Mouse (Mus musculus) liver, embryonic 12.5 days (tissue): ENCODE results near the gene Cul1. TPM values are rescaled to one million over a fixed set of nuclear protein-coding genes. Genes with fewer than 3 reads are reported as not detected.

Source experiments
- ATAC-seq: fragments of 200-750 bp; cut with Nextera tagmentation; 2 replicates; pipeline ENCODE4 v1.8.0; 2017; ENCODE audit warnings: moderate number of reproducible peaks, mild to moderate bottlenecking, moderate library complexity
- H3K27ac ChIP-seq: fragments of 300-500 bp; sonication (generic); 2 replicates; pipeline ENCODE4 v1.5.1; 2016; ENCODE audit warnings: mild to moderate bottlenecking
- H3K27me3 ChIP-seq: fragments of 300-500 bp; sonication (generic); replicated peaks from 2 replicates; pipeline ENCODE4 v1.6.1; 2016; ENCODE audit warnings: mild to moderate bottlenecking, moderate library complexity
- H3K36me3 ChIP-seq: fragments of 300-500 bp; sonication (generic); 2 replicates; pipeline ENCODE4 v1.6.1; 2016; ENCODE audit warnings: mild to moderate bottlenecking, moderate library complexity
- H3K4me1 ChIP-seq: fragments of 300-500 bp; sonication (generic); 2 replicates; pipeline ENCODE4 v1.6.1; 2016
- H3K4me2 ChIP-seq: fragments of 300-500 bp; sonication (generic); 2 replicates; pipeline ENCODE4 v1.6.1; 2016; ENCODE audit warnings: mild to moderate bottlenecking, moderate library complexity
- H3K4me3 ChIP-seq: fragments of 300-500 bp; sonication (generic); 2 replicates; pipeline ENCODE4 v1.5.1; 2016; ENCODE audit warnings: mild to moderate bottlenecking, moderate library complexity
- H3K9ac ChIP-seq: fragments of 300-500 bp; sonication (generic); 2 replicates; pipeline ENCODE4 v1.6.1; 2016; ENCODE audit warnings: mild to moderate bottlenecking, moderate library complexity
- H3K9me3 ChIP-seq: fragments of 300-500 bp; sonication (generic); replicated peaks from 2 replicates; pipeline ENCODE4 v1.6.1; 2016; ENCODE audit warnings: mild to moderate bottlenecking, moderate library complexity
- WGBS: fragments of 180-500 bp; shearing (Covaris S2); methylation state at CpG from one replicate; pipeline ENCODE4 v1.1.7; 2016; ENCODE audit not compliant: insufficient replicate concordance; 5-methylcytosine and 5-hydroxymethylcytosine counted together
- polyA plus RNA-seq: library from polyadenylated mRNA; unstranded; fragments of >200 nt; fragmentation: Nextera tagmentation; extraction: Ambion mirVana; gene quantifications from 2 replicates; pipeline ENCODE4 v1.2.1, GENCODE M21; 2016

Cul1 gene
- polyA plus RNA-seq, 1 experiment from 2014 or later: 95.5 TPM

DNA sequence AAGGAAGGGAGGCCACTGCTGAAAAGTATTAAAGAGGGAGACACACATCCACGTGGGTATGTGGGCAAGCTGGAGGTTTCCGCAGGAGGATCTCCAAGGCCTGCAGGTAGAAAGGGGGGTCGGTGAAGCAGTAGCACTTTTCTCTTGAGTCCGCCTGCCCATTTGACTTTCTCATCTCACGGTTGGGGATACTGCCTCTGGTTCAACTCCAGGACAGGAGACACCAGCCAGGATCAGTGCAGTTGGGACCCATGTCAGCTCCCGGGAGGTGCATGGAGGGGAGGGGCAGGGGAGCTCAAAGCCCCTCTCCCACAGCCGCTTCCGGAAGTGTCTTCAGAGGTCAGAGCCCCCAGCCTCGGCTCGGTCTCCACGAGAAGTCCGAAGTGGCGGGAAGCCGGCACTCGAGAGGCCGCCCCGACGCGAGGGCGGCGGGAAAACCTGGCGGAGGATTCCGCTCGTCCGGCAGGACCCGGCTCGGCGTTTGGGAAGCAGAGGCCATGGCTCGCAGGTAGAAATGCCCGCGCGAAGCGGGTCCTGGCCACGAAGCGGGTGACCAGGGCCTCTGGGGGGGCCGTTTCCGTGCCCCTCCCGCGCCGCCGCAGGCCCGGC lies 428 bp downstream of the Cul1 start:
- peak overlapping the region; percentile 100 for H3K9ac ChIP-seq
- H3K4me1 ChIP-seq: peaks cover 38% of the 10 kb centered on the region
- H3K9me3 ChIP-seq: no peaks in the 10 kb centered on the region
- H3K27me3 ChIP-seq: no peaks in the 10 kb centered on the region
- ATAC-seq: peak; percentile 56
- WGBS: under 1% methylated on average over 39 of the region's 42 CpGs
- H3K36me3 ChIP-seq: no peaks in the 10 kb centered on the region
- peak overlapping the region; percentile 78 for H3K4me2 ChIP-seq
- H3K27ac ChIP-seq: peak overlapping the region; percentile 95
- peak overlapping the region; percentile 96 for H3K4me3 ChIP-seq

DNA sequence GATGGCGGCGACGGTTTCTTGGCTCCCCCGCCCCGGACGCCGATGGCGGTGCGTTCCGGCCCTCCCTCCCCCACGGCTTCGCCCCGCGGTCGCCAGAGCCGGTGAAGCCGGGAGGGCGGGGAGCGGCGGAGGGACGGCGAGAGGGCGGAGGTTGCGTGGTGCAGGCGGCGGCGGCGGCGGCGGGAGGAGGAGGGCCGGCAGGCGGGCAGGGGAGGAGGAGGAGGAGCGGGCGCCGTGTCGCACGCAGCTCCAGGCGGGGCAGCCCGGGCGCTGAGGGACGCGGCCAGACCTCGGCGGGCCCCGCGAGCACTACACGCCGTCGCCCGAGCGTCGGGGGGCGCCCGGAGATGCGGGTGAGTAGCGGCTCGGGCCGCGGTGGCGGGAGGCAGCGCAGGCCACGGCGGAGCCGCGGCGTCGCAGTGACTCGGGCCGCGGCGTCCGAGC lies 955 bp downstream of the Cul1 start:
- H3K9ac ChIP-seq: peak overlapping the region; percentile 100
- H3K9me3 ChIP-seq: no peaks in the 10 kb centered on the region
- WGBS: under 1% methylated on average over 50 of the region's 72 CpGs
- peak overlapping the region; percentile 78 for H3K4me2 ChIP-seq
- peak overlapping the region; percentile 95 for H3K27ac ChIP-seq
- peaks cover 40% of the 10 kb centered on the region for H3K4me1 ChIP-seq
- no peaks in the 10 kb centered on the region for H3K27me3 ChIP-seq
- ATAC-seq: peak; percentile 90
- no peaks in the 10 kb centered on the region for H3K36me3 ChIP-seq
- peak overlapping the region; percentile 96 for H3K4me3 ChIP-seq

DNA sequence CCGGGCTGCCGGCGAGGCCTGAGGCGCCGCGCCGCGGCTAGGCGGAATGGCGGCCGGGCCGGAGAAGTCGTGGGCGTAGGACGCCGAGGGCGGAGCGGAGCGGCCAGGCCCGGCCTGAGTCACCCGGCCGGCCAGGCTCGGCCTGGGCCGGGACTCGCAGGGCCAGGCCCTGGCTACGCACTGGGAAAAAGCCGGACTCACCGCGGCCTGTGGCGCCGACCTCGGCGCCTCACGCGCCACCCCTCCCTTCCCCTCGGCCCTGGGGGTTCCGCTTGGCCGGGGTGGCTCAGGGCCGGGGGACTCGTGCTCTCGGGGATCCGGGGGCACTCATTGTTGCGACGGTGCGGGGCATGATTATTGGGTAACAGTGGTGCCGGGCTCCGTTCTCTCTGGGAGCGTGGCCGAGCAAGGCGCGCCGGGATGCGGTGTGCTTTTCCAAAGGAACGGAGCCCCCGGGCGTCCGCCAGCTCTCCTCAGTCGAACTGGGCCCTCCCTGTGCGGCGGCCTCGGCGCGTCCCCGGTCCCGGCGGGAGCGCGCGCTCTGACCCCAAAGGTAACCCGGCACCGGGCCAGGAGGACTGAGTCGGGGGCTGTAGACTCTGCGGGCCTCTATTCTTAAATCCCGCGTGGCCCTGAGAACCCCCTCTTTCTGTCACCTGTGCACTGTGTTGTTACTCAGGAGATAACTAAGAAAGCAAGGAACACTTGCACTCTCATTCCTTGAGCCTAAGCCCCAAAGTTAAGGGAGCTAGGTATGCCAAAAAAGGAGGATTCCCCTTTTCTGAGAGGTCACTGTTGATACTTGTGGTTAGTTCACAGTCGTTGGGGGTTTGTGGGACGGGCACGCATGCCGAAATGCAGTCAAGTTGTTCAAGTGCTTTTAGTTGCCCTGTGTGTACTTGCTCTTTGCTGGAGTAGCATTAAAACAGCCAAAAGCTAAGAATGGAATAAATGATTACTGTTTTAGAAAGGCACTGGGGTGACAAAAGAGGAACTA lies 1.7 kb downstream of the Cul1 start:
- WGBS: under 1% methylated on average over 66 of the region's 79 CpGs
- H3K9me3 ChIP-seq: no peaks in the 10 kb centered on the region
- ATAC-seq: peak; percentile 78

DNA sequence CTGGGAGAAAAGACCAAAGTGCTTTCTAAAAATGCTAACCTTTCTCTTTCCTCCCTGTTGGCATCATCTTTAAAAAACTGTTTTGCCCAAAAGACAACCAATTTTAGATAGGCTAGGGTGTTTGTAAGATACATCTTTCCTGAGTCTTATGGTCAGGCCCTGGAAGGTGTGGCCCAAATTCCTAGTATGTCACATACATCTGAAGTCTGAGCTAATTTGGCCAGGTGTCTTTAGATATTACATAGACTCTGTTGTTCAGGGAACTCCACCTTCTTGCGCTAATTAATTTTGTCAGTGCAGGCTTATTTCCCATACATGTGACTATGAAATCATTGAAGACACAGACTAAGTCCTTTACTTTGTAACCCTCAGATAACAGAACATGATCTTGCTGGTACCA lies 2.6 kb downstream of the Cul1 start:
- peak overlapping the region; percentile 96 for H3K4me3 ChIP-seq
- H3K9ac ChIP-seq: peak overlapping the region; percentile 100
- no peaks in the 10 kb centered on the region for H3K27me3 ChIP-seq
- peaks cover 43% of the 10 kb centered on the region for H3K4me1 ChIP-seq
- no peaks in the 10 kb centered on the region for H3K36me3 ChIP-seq
- peak overlapping the region; percentile 78 for H3K4me2 ChIP-seq
- H3K9me3 ChIP-seq: no peaks in the 10 kb centered on the region
- no peak for ATAC-seq
- WGBS: 58% methylated on average over 1 of the region's 1 CpGs
- H3K27ac ChIP-seq: 0 out of 2 replicates have a peak overlapping the region, but pooled peaks have one; percentile 14

More for the DNA sequence above, 1.7 kb downstream of the Cul1 start:
- H3K36me3 ChIP-seq: no peaks in the 10 kb centered on the region
- peaks cover 40% of the 10 kb centered on the region for H3K4me1 ChIP-seq
- H3K9ac ChIP-seq: peak overlapping the region; percentile 100
- peak overlapping the region; percentile 96 for H3K4me3 ChIP-seq
- peak overlapping the region; percentile 95 for H3K27ac ChIP-seq
- H3K4me2 ChIP-seq: peak overlapping the region; percentile 78
- H3K27me3 ChIP-seq: no peaks in the 10 kb centered on the region

DNA sequence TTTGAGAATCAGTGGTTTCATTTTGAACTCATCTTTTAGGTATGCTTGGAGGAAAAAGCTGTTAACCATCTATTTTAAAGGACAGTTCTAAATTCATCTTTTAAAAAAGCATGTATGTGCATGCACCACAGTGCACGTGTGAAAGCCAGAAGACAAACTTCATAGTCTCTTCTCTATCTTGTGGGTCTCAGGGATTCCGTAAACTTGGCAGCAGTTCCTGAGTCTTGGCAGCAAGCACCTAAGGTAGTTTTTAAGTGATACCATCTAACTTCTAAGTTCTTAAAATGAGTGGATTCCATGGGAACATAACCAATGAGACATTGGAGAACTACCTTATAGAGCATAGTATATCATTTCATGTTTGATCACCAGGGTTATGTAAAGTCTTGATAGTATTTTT lies 3.7 kb downstream of the Cul1 start:
- Histone ChIP-seq H3K4me1 (peaks cover 51% of the 10 kb centered on the region), H3K4me2 (peak overlapping the region; percentile 7; the same call in 1 of the 2 replicates), H3K9ac (0 out of 2 replicates have a peak overlapping the region, but pooled peaks have one; percentile 100), H3K27me3 (no peaks in the 10 kb centered on the region), H3K27ac (no peak overlapping the region), H3K36me3 (no peaks in the 10 kb centered on the region; the same call in 1 of the 2 replicates), H3K9me3 (no peaks in the 10 kb centered on the region), H3K4me3 (no peak overlapping the region)
- ATAC-seq: no peak
- 77% methylated on average over 2 of the region's 2 CpGs for WGBS

DNA sequence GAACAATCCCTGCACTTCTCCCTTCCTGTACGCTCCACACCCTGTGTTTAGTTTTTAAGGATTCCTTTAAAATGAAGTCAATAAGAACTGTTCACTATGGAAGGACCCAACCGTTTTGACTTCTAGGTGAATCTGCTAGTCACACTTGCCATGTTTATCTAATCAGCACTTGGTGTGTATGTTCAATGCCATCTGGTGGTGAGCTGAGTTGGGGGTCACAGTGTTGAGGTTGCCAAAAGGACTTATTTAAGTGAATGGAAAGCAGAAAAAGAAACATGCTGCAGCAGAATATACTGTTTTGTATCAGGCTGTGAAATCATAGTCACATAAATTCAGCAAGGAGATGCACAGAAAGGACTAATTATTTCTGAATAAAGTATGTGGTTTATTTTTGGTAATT lies 12.2 kb downstream of the Cul1 start:
- peak; percentile 78 for ATAC-seq
- Histone ChIP-seq H3K4me3 (no peak overlapping the region), H3K9me3 (0 out of 2 replicates have a peak, but pooled peaks cover 5% of the 10 kb centered on the region), H3K9ac (no peak overlapping the region), H3K27ac (peak overlapping the region; percentile 48; the same call in 1 of the 2 replicates), H3K36me3 (peaks cover 9% of the 10 kb centered on the region), H3K4me1 (peaks cover 52% of the 10 kb centered on the region), H3K27me3 (no peaks in the 10 kb centered on the region), H3K4me2 (no peak overlapping the region)
- 29% methylated on average over 2 of the region's 2 CpGs for WGBS

DNA sequence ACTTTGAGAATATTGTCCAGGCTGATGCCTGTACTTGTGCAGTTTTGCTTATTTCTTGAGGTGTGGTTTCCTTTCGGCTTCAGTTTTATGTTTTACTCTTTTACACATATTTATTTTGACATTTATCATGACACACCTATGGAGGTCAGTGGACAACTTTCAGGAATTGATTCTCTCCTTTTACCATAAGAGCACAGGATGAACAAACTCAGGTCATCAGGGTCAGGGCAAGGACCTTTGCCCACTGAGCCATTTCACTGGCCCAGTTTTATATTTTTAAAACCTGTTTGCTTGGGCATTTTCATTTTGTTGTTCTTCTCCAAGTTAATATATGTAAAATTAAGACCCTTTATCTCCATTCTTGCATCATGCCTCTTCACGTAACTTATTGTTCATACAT lies 13.3 kb downstream of the Cul1 start:
- peaks cover 45% of the 10 kb centered on the region for H3K4me1 ChIP-seq
- ATAC-seq: no peak
- H3K9me3 ChIP-seq: 0 out of 2 replicates have a peak, but pooled peaks cover 5% of the 10 kb centered on the region

DNA sequence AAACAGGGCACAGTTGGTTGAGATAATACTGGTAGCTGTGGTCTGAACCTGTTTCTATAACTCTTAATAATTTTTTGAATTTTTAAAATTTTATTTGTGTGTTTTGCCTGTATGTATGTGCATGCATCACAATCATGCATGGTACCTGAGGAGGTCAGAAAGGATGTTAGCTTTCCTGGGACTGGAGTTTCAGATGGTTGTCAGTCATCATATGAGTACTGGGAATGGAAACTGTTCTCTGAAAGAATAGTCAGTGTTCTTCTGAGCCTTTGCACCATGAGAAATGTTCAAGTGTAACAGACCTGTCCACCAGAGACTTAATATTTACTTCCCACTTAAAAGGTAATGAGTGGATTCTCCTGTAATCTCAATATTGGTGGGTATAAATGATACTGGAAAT lies 13.9 kb downstream of the Cul1 start:
- no peak overlapping the region for H3K9ac ChIP-seq
- no peak overlapping the region for H3K4me3 ChIP-seq
- no peaks in the 10 kb centered on the region for H3K27me3 ChIP-seq
- ATAC-seq: no peak
- H3K4me1 ChIP-seq: peaks cover 40% of the 10 kb centered on the region
- peaks cover 9% of the 10 kb centered on the region for H3K36me3 ChIP-seq
- 0 out of 2 replicates have a peak, but pooled peaks cover 5% of the 10 kb centered on the region for H3K9me3 ChIP-seq
- no peak overlapping the region for H3K4me2 ChIP-seq
- no peak overlapping the region for H3K27ac ChIP-seq

More for the DNA sequence above, 13.3 kb downstream of the Cul1 start:
- Histone ChIP-seq H3K27me3 (no peaks in the 10 kb centered on the region), H3K9ac (no peak overlapping the region), H3K36me3 (peaks cover 9% of the 10 kb centered on the region), H3K4me2 (no peak overlapping the region), H3K4me3 (no peak overlapping the region), H3K27ac (no peak overlapping the region)
- WGBS: 83% methylated on average over 2 of the region's 2 CpGs

DNA sequence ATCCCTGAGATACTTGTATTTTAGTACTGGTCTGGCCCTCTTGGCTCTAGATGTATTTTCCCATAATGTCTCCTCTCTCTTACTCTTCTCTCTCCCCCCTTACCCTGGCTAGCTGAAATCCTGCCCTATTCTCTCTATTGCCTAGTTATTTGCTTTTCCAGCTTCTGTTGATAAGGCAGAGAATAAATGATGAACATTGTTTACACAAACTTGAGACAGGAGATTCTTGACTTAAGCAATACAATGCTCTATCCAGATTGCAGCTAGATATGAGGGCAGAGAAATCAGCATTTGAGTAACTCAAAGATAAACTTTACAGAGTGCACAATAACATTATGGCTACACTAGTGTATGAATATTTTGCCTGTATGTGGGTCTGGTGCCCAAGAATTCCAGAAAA lies 16.6 kb downstream of the Cul1 start:
- Histone ChIP-seq H3K36me3 (peaks cover 9% of the 10 kb centered on the region), H3K4me3 (no peak overlapping the region), H3K4me1 (peaks cover 21% of the 10 kb centered on the region), H3K4me2 (no peak overlapping the region), H3K27ac (no peak overlapping the region), H3K9ac (no peak overlapping the region), H3K27me3 (no peaks in the 10 kb centered on the region), H3K9me3 (0 out of 2 replicates have a peak, but pooled peaks cover 5% of the 10 kb centered on the region)
- ATAC-seq: no peak

DNA sequence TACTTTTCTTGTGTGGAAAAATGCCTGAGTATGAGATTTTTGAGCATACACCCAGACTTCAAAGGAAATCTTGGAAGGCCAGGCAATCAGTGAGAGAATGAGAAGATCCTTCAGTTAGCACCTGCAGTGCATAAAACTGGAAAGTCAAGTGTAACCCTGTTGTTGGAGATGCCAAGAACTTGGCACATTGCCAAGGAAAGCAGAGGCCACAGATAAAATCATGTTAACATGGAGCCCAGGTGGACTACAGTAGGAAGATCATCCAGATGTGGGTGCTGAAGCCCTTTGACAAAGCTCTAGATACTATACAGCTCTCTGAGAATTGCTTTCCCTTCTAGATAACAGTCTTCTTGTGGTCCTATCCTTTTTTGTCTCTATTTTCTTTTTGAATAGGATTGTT lies 19.2 kb downstream of the Cul1 start:
- no peak overlapping the region for H3K27ac ChIP-seq
- no peak overlapping the region for H3K9ac ChIP-seq
- 0 out of 2 replicates have a peak, but pooled peaks cover 5% of the 10 kb centered on the region for H3K9me3 ChIP-seq
- H3K36me3 ChIP-seq: peaks cover 9% of the 10 kb centered on the region
- H3K4me2 ChIP-seq: no peak overlapping the region
- H3K4me1 ChIP-seq: no peaks in the 10 kb centered on the region
- no peak for ATAC-seq
- H3K4me3 ChIP-seq: no peak overlapping the region
- no peaks in the 10 kb centered on the region for H3K27me3 ChIP-seq

DNA sequence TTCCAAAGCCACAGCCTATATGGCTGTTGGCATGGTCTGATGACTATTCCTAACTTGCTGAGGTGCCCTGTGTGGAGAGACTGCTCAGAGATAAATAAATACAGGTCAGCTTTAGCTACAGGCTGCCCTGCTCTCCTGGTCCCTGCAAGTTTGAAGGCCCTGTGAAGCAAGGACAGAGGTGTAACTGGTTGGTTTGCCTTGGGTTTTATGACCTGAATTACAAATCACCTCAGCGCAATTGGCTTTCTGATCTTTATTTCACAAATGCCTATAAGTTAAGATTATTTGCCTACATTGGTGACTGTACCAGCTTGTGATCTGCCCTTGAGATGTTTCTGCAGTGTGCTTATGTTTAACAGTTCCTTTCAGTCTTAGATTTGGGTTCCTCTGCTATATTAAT lies 28.8 kb downstream of the Cul1 start:
- peaks cover 20% of the 10 kb centered on the region for H3K36me3 ChIP-seq
- no peak overlapping the region for H3K4me3 ChIP-seq
- peaks cover 4% of the 10 kb centered on the region; the same call in 1 of the 2 replicates for H3K4me1 ChIP-seq
- no peaks in the 10 kb centered on the region for H3K27me3 ChIP-seq
- no peak for ATAC-seq
- no peaks in the 10 kb centered on the region for H3K9me3 ChIP-seq
- no peak overlapping the region for H3K9ac ChIP-seq
- H3K27ac ChIP-seq: no peak overlapping the region
- H3K4me2 ChIP-seq: no peak overlapping the region
- 86% methylated on average over 1 of the region's 1 CpGs for WGBS

DNA sequence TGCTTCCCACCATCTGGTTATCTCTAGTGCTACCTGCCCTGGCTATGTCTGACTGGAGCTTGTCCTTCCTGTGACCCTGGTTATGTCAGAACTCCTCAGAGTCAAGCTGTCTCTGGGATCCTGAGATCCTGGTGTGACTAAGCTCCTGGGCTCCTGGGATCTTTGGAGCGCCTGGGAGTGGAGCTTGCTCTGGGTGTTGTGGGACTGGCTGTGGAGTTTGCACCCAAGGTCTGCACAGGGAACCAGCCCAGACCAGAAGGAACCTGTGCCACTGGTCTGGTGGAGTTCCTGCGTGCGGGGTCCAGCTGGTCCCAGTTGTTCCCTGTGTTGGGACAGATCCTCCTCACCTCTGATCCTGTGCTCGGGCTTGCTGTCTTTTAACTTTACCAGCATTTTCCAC lies 41.4 kb downstream of the Cul1 start:
- Histone ChIP-seq H3K27ac (no peak overlapping the region), H3K4me3 (no peak overlapping the region), H3K9ac (no peak overlapping the region), H3K4me2 (no peak overlapping the region), H3K9me3 (no peaks in the 10 kb centered on the region), H3K4me1 (no peaks in the 10 kb centered on the region), H3K36me3 (peaks cover 24% of the 10 kb centered on the region; the same call in 1 of the 2 replicates), H3K27me3 (no peaks in the 10 kb centered on the region)
- ATAC-seq: no peak
- 86% methylated on average over 4 of the region's 4 CpGs for WGBS
